Mouse (Mus musculus) intestine, embryonic 16.5 days (tissue): ENCODE measurements around the gene Ifi203. TPM values are rescaled to one million over a fixed set of nuclear protein-coding genes. Genes with fewer than 3 reads are reported as not detected.
"Not testable (repeated sequence)": the region's sequence is repeated elsewhere in the genome, so short reads cannot be mapped to it uniquely, and the experiment has no call there.

ENCODE experiments used
- ATAC-seq: fragments of 200-750 bp; cut with Nextera tagmentation; 2 replicates; pipeline ENCODE4 v1.8.0; 2017; ENCODE audit warnings: moderate TSS enrichment, moderate library complexity
- H3K27ac ChIP-seq: fragments of 300-500 bp; sonication (generic); 2 replicates; pipeline ENCODE4 v1.5.1; 2014; ENCODE audit warnings: mild to moderate bottlenecking, low read length
- H3K27me3 ChIP-seq: fragments of 300-500 bp; sonication (generic); replicated peaks from 2 replicates; pipeline ENCODE4 v1.6.1; 2014; ENCODE audit warnings: low read length, control low read depth, mixed read lengths; ENCODE audit not compliant: control insufficient read depth, insufficient read depth
- H3K36me3 ChIP-seq: fragments of 300-500 bp; sonication (generic); 2 replicates; pipeline ENCODE4 v1.6.1; 2014; ENCODE audit warnings: low read length, control low read depth; ENCODE audit not compliant: control insufficient read depth, insufficient read depth
- H3K4me1 ChIP-seq: fragments of 300-500 bp; sonication (generic); 2 replicates; pipeline ENCODE4 v1.6.1; 2014; ENCODE audit warnings: low read length, control low read depth, mixed read lengths; ENCODE audit not compliant: control insufficient read depth, insufficient read depth
- H3K4me2 ChIP-seq: fragments of 300-500 bp; sonication (generic); 2 replicates; pipeline ENCODE4 v1.6.1; 2014; ENCODE audit warnings: low read depth, low read length, control low read depth
- H3K4me3 ChIP-seq: fragments of 300-500 bp; sonication (generic); 2 replicates; pipeline ENCODE4 v1.5.1; 2014; ENCODE audit warnings: mild to moderate bottlenecking, low read length
- H3K9ac ChIP-seq: fragments of 300-500 bp; sonication (generic); 2 replicates; pipeline ENCODE4 v1.6.1; 2014; ENCODE audit warnings: low read depth, low read length
- H3K9me3 ChIP-seq: fragments of 300-500 bp; sonication (generic); 2 replicates; pipeline ENCODE4 v1.6.1; 2016; ENCODE audit warnings: low read length, control low read depth; ENCODE audit not compliant: control insufficient read depth
- WGBS: fragments of 180-500 bp; shearing (Covaris S2); extraction: QIAGEN DNeasy Blood & Tissue Kit; methylation state at CpG from one replicate; pipeline ENCODE4 v1.1.7; 2014; 5-methylcytosine and 5-hydroxymethylcytosine counted together
- polyA plus RNA-seq: library from polyadenylated mRNA; unstranded; fragments of >200 nt; fragmentation: Nextera tagmentation; extraction: Ambion mirVana; gene quantifications from 2 replicates; pipeline ENCODE4 v1.2.1, GENCODE M21; 2015

Gene Ifi203
- polyA plus RNA-seq = 1.4 and 2.2 TPM in 2 replicates

- H3K27ac ChIP-seq, ATAC-seq, H3K9me3 ChIP-seq, H3K9ac ChIP-seq, H3K4me3 ChIP-seq, H3K4me2 ChIP-seq, H3K36me3 ChIP-seq, H3K27me3 ChIP-seq, H3K4me1 ChIP-seq: not testable (repeated sequence)
- 46% methylated on average over 3 of the region's 3 CpGs for WGBS
Measured at GRCm38 (mm10) chr1:173941924-173942779, at the start of gene Ifi203, which contains the start of gene Mndal. Ifi203 (minus strand) TSS chr1:173942672. Mndal (minus strand) TSS chr1:173942491.

DNA sequence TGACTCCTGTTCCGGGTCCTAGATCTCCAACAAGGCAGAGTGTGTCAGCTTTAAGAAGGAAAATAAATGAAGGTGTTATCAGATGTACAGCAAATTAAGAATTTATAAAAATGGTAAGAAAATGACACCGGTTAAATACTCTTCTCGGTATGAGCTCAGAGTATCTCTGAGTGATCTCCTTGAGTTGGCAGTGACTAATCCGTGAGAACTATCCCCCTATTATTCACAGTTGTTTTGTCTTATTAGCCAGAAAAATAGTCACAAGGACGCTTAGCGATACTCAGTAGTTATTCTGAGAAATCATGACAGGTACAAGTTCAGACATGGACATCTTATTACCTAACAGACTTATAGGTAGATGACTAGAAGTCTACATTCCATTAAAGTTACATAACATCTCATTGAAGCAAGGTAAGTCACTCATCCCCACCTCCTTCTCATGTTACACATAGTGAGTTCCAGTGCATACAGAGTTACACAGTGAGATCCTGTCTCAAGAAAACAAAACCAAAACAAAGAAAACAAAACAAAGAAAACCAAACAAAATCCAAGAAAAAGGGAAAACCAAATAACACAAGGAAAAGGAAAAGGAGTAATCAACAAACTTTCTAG, 40.3 kb upstream of the Ifi203 start, which contains the start of gene Ifi202b:
Gene Ifi202b (minus strand): TSS at position 51 of the 612 bp plus-strand sequence.
- H3K4me3 ChIP-seq, H3K27me3 ChIP-seq, H3K36me3 ChIP-seq, H3K9me3 ChIP-seq, H3K27ac ChIP-seq, H3K4me1 ChIP-seq, H3K4me2 ChIP-seq, ATAC-seq, H3K9ac ChIP-seq: not testable (repeated sequence)
- 88% methylated on average over 6 of the region's 6 CpGs for WGBS

GRCm38 (mm10) chr1:173981038-173981437, 38.6 kb upstream of the Ifi203 start:
- not testable (repeated sequence) for H3K4me3 ChIP-seq, H3K27ac ChIP-seq, H3K36me3 ChIP-seq, H3K9ac ChIP-seq, H3K4me1 ChIP-seq, H3K27me3 ChIP-seq, H3K4me2 ChIP-seq, H3K9me3 ChIP-seq, ATAC-seq
- WGBS = 44% methylated on average over 3 of the region's 3 CpGs

DNA sequence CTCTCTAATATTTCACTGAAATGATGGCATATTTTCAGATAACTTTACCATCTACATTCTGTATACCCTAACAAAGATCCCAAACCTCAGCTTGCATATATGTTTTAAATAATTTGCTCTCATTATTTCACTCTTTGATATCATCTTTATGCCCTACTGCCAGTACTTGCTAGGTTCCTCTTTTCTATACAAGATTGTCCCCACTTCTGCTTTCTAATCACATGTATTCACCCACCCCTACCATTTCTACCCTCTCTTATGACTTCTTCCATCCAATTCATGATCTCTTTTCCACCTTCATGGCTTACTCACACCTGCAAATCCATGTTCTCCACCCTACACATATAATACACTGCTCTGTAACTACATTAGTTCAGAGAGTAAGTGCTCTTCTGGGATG, 35.1 kb upstream of the Ifi203 start:
- Histone ChIP-seq H3K4me2 (no peak overlapping the region), H3K4me1 (no peaks in the 10 kb centered on the region), H3K9me3 (no peaks in the 10 kb centered on the region), H3K27ac (no peak overlapping the region), H3K27me3 (no peaks in the 10 kb centered on the region), H3K9ac (no peak overlapping the region), H3K36me3 (no peaks in the 10 kb centered on the region), H3K4me3 (no peak overlapping the region)
- ATAC-seq = no peak

DNA sequence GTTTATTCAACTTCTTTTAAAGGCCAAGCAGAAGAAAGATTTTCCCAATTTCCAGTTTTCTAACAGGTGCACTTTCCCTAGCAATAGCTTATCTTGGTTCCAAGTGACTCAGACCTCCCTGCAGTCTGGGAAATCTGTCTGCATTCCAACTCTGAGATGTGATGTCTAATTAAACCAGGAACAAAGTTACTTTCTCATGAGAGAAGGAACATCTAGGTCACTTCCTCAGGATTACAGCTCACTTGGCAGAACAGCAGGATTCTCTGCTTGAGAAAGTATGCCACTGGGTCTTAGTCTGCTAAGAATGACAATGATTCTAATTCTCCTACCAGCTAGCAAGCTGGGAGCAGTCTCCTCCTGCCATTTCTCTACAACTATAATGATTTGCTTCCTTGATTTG, 30.6 kb upstream of the Ifi203 start:
- H3K27ac ChIP-seq = no peak overlapping the region
- H3K9ac ChIP-seq = no peak overlapping the region

DNA sequence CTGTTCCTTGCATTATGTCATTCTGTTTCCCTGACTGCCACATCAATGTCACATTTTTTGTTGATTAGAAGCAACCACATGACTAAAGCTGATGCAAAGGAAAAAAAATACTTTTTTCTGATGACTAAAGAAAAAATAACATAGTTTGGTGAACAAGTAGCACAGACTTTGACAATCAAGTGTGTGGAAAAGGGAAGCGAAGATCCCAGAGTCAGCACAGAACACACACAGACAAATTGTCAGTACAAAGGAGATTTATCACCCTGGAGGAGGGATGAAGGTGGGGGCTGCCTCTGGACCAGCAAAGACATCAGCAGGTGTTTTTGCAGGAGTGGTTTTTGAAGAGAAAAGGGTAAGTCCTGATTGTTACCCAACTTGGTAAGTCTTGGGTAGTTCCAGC, 19.0 kb upstream of the Ifi203 start:
- not testable (repeated sequence) for H3K9me3 ChIP-seq, H3K9ac ChIP-seq, H3K4me2 ChIP-seq, H3K4me1 ChIP-seq, H3K4me3 ChIP-seq, ATAC-seq, H3K36me3 ChIP-seq, H3K27me3 ChIP-seq, H3K27ac ChIP-seq
- WGBS = 58% methylated on average over 1 of the region's 1 CpGs

More for the DNA sequence above, 30.6 kb upstream of the Ifi203 start:
- Histone ChIP-seq H3K9me3 (no peaks in the 10 kb centered on the region), H3K4me3 (no peak overlapping the region), H3K4me1 (no peaks in the 10 kb centered on the region), H3K27me3 (no peaks in the 10 kb centered on the region), H3K4me2 (no peak overlapping the region), H3K36me3 (no peaks in the 10 kb centered on the region)
- no peak for ATAC-seq

- H3K36me3 ChIP-seq, H3K27ac ChIP-seq, H3K4me3 ChIP-seq, H3K9ac ChIP-seq, H3K27me3 ChIP-seq, H3K4me2 ChIP-seq, ATAC-seq, H3K4me1 ChIP-seq, H3K9me3 ChIP-seq: not testable (repeated sequence)
- WGBS = 64% methylated on average over 3 of the region's 3 CpGs
Measured at GRCm38 (mm10) chr1:173959998-173960397, 17.5 kb upstream of the Ifi203 start.

DNA sequence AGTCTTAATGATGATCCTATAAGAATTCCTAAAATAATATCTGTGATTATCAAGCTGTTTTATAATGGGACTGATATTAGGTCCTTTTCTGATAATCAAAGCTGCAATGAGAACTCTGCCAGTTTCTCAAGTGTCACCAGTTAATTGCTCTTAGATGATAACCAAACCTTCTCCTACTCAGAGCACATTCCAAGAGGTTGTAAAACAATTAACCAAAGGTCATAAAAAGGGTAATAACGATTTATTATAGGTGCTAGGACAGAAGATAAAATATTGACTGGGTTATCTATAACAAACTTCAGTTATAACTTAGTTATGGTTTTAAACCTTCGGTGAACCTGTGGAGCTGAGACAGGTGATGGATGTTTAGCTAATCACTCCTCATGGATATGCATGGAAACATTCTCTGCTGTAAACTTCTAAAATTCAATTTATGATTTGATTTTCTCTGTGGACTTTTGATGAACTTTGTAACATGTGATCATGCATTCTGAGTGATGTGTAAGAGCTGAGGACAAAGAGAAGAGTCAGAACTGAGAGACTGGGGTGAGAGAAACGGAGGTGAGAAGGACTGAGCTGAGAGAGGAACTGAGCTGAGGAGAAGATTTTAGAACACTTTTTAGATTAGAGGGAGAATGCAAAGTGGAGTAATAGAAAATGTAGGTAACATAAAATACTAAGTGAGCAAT, 13.5 kb upstream of the Ifi203 start:
- not testable (repeated sequence) for H3K4me3 ChIP-seq, H3K4me1 ChIP-seq, H3K36me3 ChIP-seq, H3K9me3 ChIP-seq, H3K4me2 ChIP-seq, H3K27ac ChIP-seq, H3K27me3 ChIP-seq, H3K9ac ChIP-seq
- 22% methylated on average over 3 of the region's 3 CpGs for WGBS
- ATAC-seq = peak; percentile 76

DNA sequence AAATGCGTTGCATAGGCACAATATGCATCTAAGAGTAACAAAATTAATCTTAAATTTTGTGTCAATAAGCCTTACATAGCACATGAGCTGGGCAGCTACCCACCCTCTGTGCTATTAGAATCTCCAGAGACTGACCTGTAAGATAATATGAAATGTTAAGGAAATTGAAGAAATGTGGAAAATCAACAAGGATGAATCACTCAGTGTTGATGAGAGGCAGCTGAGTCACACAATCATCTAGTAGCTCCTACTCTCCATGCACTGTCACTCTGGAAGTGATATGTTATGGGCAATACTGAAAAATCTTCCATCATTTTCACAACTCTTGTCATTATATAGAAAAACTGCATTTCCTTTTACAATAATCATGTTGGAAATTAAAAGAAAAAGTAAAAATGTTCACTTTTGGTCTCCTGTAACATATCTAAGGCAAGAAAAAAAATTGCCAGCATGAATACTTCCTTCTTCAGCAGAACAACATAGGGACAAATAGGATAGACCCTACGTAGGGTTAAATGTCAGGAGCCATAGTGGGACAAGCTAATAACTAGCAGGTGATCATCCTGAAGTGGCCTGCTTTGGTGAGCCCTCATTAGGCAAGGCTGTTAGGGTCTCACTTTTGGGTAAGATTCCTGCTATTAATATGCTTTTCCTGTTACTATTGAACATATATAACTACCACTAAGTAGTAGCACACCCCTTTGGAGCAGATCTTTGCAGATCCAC, 12.8 kb upstream of the Ifi203 start:
- Histone ChIP-seq H3K27ac (no peak overlapping the region), H3K4me1 (no peaks in the 10 kb centered on the region), H3K9me3 (no peaks in the 10 kb centered on the region), H3K4me2 (no peak overlapping the region), H3K36me3 (no peaks in the 10 kb centered on the region), H3K27me3 (no peaks in the 10 kb centered on the region), H3K9ac (no peak overlapping the region), H3K4me3 (no peak overlapping the region)
- ATAC-seq = peak; percentile 56
- WGBS = 74% methylated on average over 2 of the region's 2 CpGs
